Mouse (Mus musculus) liver, embryonic 14.5 days (tissue): ENCODE measurements around the gene Zfp710.

Experiments
- CTCF ChIP-seq: IDR thresholded peaks from 2 replicates; pipeline ENCODE4 v1.5.1; 2016; ENCODE audit warnings: antibody characterized with exemption, low read depth, control low read depth
- EP300 ChIP-seq: IDR thresholded peaks from 2 replicates; pipeline ENCODE4 v1.6.1; 2016; ENCODE audit warnings: antibody characterized with exemption, low read depth

GRCm38 (mm10) chr7:80130344-80131055 is 105.9 kb downstream of the Zfp710 start:
- TF ChIP-seq CTCF (no peak), EP300 (no peak)
